Mouse (Mus musculus) adrenal gland, postnatal 4 days (tissue): ENCODE results near the gene Dnttip2. TPM values are rescaled to one million over a fixed set of nuclear protein-coding genes. Genes with fewer than 3 reads are reported as not detected.
"Not testable (repeated sequence)": the region's sequence is repeated elsewhere in the genome, so short reads cannot be mapped to it uniquely, and the experiment has no call there.

Experiments used
- DNase-seq, 2 experiments: peaks; one replicate each; pipeline ENCODE4 v3.0.0; 2021 to 2022; ENCODE audit warnings: low spot score in 2 of 2, mixed read lengths in 2 of 2
- long read RNA-seq, 2 experiments: library from polyadenylated mRNA; stranded (forward); transcript quantifications; one replicate each; pipeline ENCODE4 v2.0.0; 2021
- total RNA-seq, 2 experiments: library from RNA; stranded (reverse); gene quantifications; 2 replicates each; pipeline ENCODE4 v1.2.3; 2021

The Dnttip2 gene
- 10 to 100 TPM; 47.4 to 52.4 TPM for total RNA-seq
- long read RNA-seq, experiment 1, transcript Dnttip2-201 (7 exons, 2,429 nt), result major isoform, 43 of 48 reads
- long read RNA-seq, experiment 1, partial matches to known transcripts, result 2 of 48 reads
- long read RNA-seq, experiment 1, other reads (novel, unspliced or antisense), result 3 of 48 reads
- long read RNA-seq, experiment 2, transcript Dnttip2-201 (7 exons, 2,429 nt), result major isoform, 65 of 79 reads
- long read RNA-seq, experiment 2, partial matches to known transcripts, result 11 of 79 reads
- long read RNA-seq, experiment 2, other reads (novel, unspliced or antisense), result 3 of 79 reads

GRCm38 (mm10) chr3:122274241-122275024, at the start of gene Dnttip2:
TSS of gene Dnttip2 (plus strand) at chr3:122274388.
- DNase-seq, result peak; percentile 69 to 85

- DNase-seq, result not testable (repeated sequence)
Observed at GRCm38 (mm10) chr3:122226972-122227371, 47.2 kb upstream of the Dnttip2 start.

DNA sequence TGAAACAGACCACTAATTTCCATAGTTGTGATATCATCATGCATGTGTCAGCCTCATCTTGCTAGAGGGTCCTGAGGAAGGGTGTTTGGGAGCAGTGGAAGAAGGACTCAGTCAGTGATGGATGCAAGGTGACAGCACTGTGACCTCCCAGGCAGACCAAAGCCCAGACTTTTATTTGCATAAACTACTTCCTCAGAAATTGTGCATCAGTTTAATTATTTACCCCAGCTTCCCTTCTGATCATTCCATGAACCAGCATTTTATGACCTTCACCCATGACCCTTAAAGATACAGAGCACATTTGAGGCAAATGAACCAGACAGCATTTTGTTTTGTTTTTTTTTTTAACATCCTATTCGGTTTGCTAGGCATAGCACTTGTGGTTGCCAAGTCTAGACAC, 38.4 kb upstream of the Dnttip2 start:
- DNase-seq, result no peak

GRCm38 (mm10) chr3:122242876-122243275, 31.3 kb upstream of the Dnttip2 start:
- DNase-seq, result no peak

GRCm38 (mm10) chr3:122243416-122244167, 30.6 kb upstream of the Dnttip2 start:
- DNase-seq, result no peak

GRCm38 (mm10) chr3:122244759-122245158, 29.4 kb upstream of the Dnttip2 start:
- no peak for DNase-seq

DNA sequence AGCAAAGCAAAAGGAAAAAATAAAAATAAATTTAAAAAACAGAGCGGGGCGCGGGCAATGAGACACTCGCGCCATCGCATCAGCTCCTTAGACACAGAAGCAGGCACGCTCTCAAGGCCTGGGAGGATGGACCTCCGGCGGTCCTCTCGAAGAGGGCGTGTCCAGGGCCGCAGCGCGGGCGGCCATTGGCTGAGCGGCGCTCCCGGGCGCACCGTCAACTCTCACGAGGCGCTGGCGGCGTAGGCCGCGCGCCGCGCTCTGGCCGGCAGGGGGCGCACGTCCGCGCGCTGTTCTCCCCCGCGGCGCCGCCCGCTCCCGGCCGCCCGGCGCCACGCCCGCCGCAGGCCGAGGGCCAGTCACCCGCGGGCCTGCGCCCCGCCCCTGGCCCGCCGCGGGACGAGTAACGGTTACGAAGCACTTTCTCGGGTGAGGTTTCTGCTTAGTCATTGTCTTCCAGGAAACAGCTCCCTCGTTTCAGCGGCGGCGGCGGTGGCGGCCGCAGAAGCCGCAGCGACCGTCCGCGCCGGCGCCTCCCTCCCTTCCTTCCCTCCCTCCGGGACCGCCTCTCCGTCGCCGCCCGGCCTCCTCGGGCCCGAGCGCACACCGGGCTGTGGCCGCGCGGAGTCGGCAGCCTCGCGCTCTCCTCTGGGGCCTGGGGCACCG, 28.8 kb upstream of the Dnttip2 start, which contains the start of gene Gclm:
Gene Gclm (plus strand): TSS at position 343 of the 663 bp plus-strand sequence.
- peak; percentile 78 to 81 for DNase-seq

DNA sequence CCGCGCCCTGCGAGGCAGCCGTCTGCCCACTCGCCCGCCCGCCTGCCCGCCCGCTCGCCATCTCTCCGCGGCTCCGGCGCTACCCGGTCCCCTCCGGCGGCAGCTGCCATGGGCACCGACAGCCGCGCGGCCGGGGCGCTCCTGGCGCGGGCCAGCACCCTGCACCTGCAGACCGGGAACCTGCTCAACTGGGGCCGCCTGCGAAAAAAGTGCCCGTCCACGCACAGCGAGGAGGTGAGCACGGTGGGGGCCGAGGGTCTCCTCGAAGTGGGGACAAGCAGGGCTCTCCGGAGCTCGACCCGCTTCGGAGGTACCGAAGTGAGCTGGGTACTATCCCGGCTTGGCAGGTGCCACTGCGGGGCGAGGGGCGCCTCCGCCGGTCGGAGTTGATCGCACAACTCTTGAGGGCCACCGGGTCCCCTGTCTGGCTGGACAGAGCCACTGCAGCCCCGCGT, 28.3 kb upstream of the Dnttip2 start:
- peak; percentile 26 to 29 for DNase-seq

GRCm38 (mm10) chr3:122246406-122246805, 27.8 kb upstream of the Dnttip2 start:
- no peak for DNase-seq

DNA sequence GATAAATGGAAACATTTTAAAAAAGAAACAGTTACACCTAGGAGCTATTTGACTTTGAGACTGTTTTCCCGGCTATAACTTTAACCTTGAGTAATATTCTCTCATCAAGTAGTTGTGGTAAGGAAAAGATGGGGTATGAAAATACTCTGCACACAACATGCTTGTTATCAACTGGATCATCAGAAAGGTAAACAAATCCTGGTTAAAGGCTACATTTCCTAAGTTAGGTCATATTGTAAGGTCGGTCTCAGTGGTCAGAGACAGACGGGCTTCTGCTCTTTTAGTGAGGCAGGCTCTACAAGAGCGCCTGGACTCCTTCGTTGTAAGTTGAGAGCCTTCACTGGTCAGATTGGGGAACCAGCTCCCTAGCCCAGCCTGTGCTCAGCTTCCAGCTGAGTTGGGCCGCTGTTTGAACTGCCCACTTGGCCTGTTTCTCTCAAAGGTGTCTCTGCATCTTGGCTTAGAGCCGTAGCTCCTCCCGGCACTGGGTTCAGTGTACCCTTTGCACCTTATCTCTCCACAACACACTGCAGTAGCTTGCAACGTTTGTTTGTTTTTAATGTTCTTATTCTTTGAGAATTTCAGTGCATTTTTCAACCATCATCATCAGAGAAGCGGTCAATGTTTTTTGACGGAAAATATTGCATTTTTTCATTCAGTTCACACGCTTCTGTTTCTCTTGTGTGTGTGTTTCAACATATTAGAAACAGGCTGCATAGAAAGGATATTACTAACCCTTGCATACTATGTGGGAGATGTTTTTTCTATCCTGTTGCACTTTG, 27.0 kb upstream of the Dnttip2 start:
- DNase-seq, result no peak

DNA sequence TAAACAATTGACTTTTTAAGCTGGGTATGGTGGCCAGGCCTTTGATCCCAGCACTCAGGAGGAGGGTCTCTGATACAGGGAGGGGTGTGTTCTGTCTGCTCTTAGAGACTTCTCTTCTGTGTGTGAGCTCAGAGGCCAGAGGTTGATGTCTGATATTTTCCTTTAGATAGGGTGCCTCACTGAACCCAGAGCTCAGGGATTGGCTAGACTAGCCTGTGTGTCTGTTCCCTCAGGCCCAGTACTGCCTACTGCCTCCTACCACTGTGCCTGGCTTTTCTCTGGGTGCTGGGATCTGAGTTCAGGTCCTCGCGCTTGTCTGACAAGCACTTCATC, 26.5 kb upstream of the Dnttip2 start:
- no peak for DNase-seq

- DNase-seq, result no peak
Observed at GRCm38 (mm10) chr3:122252466-122253253, 21.5 kb upstream of the Dnttip2 start.

- not testable (repeated sequence) for DNase-seq
Observed at GRCm38 (mm10) chr3:122254050-122254449, 20.1 kb upstream of the Dnttip2 start.

DNA sequence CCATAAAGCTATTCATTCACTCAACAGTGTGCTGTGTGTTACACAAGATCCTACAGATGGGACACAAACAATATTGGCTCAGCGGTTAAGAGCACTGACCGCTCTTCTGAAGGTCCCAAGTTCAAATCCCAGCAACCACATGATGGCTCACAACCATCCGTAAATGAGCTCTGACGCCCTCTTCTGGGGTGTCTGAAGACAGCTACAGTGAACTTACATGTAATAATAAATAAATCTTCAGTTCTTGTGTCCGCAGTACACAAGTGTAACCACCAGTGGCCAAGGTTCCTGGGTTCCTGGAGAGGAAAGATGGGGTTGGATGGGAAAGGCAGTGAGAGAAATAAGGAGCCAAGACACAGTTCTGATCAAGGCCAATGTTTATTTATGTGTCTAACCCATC, 4.2 kb upstream of the Dnttip2 start:
- DNase-seq, result no peak

DNA sequence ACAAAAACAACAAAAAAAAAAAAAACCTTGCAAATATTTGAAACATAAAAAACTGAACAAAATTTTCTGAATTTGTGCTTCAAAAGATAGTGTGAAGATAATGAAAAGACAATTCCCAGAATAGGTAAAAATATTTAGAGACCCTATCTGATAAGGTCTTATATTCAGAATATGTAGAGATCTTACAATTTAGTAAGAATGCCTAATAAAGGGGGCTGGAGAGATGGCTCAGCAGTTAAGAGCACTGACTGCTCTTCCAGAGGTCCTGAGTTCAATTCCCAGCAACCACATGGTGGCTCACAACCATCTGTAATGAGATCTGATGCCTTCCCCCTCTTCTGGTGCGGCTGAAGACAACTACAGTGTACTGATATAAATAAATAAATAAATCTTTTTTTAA, 1.6 kb upstream of the Dnttip2 start:
- DNase-seq, result not testable (repeated sequence)

GRCm38 (mm10) chr3:122273407-122274240, 564 bp upstream of the Dnttip2 start:
- no peak for DNase-seq

DNA sequence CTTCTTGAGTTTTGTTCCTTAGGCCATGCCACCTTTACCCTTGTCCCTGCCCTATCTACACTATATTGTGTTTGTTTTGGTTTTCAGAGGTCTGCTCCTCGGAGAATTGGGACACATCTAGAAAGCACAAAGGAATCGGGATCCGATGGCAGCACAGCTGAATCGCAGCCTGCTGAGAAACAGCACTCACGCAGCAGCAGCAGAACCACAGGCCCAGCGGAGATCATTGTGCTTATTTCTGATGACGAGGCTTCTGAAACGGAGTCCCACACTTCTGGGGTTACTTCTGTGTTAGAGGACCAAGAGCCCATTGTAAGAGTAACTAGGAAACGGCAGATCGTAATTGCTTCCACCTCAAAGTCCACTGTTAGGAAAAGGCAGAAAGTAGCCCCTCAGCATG, 923 bp downstream of the Dnttip2 start:
- no peak for DNase-seq

- DNase-seq, result no peak
Observed at GRCm38 (mm10) chr3:122287195-122287594, 13.0 kb downstream of the Dnttip2 start.
